Mouse (Mus musculus): Measurements from ENCODE around the gene Abcb8. TPM values are rescaled to one million over a fixed set of nuclear protein-coding genes. Genes with fewer than 3 reads are reported as not detected.

The Abcb8 gene
- total RNA-seq, 1 experiment from 2014 or later = 7.6 TPM

DNA sequence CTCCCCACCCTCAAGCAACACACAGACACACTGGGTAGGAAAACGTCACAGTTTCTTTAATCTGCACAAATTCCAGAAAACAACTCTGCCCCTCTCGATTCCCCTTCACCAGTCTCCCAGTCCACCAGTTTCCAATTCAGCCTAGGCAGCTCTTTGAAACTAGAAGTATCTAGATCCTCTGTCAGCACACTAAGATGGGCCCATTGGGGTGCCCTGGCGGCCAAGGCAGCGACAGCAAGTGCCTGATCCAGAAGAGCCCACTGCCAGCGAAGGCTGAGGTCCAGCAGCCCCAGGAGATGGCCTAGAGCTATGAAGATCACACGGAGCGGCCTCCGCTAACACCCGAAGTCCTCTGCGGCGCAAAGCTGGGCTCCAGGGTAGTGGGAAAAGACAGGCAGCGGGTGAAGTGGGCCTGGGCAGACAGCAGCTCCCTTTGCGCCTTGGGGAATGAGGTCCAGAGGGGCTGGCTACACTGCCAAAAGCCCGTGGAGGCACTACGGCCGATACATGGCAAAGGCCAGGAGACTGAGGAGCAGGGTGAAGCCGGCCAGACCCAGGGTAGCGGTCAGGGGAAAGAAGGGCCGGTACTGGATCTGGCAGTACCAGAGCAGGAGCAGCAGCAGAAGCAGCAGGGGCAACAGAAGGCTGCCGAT is 52.1 kb downstream of the Abcb8 start:
- ATAC-seq (replicated peaks; ENCODE audit: insufficient number of reproducible peaks, low FRiP score, low TSS enrichment, poor library complexity, severe bottlenecking) = no peak

DNA sequence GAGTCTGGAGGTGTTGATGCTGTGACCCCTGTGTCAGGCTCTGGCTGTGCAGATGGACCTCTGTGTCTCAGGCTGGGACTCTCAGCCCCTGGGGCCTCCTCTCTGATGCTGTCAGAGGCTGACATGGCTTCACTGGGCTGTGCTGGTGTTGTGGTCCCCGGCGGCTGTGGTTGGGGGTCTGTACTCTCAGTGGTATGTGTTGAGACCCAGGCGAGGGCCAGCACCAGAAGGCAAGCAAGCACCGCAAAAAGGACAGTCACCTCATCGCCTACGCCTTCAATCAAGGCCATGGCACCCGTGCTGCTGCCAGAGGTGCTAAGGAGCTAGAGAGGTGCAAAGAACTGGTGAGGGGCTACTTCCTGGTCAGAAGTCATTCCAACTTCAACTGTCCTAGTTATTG is 53.2 kb downstream of the Abcb8 start:
- no peak for ATAC-seq (replicated peaks; ENCODE audit: insufficient number of reproducible peaks, low FRiP score, low TSS enrichment, poor library complexity, severe bottlenecking)

DNA sequence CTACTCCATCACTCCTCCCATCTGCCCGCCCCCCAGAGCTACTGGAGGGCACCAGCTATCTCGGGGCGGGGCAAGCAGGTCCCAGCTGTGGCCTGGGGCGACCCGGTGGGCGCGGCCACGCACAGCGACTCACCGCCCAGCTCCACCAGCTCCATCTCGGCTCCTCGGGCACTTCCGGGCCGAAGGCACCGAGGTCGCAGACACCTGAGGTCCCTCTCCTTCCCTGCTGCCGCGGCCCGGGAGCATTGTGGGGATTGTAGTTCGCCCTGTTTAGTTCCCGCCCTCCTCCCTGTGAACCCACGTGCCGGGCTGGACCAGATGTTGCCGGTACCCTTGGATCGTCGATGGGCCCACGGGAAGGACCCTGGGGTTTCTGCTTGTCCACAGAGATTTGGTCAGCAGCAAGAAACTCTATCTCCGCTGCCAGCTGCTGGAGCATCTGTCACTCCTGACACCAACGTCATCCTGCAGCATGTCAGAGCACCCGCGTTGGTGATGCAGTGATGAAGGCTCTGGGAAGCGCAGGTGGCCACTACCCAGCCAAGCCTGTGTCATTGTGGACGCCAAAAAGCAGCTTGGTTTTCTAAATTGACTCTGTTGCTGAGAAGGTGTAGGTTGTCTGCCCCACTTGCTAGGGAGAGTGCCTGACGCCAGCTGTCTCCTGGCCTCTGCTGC is 54.3 kb downstream of the Abcb8 start, which contains the start of gene Tmub1:
Gene Tmub1 (minus strand): TSS at position 231 of the 675 bp plus-strand sequence.
- peak; percentile 54 for ATAC-seq (replicated peaks; ENCODE audit: insufficient number of reproducible peaks, low FRiP score, low TSS enrichment, poor library complexity, severe bottlenecking)

DNA sequence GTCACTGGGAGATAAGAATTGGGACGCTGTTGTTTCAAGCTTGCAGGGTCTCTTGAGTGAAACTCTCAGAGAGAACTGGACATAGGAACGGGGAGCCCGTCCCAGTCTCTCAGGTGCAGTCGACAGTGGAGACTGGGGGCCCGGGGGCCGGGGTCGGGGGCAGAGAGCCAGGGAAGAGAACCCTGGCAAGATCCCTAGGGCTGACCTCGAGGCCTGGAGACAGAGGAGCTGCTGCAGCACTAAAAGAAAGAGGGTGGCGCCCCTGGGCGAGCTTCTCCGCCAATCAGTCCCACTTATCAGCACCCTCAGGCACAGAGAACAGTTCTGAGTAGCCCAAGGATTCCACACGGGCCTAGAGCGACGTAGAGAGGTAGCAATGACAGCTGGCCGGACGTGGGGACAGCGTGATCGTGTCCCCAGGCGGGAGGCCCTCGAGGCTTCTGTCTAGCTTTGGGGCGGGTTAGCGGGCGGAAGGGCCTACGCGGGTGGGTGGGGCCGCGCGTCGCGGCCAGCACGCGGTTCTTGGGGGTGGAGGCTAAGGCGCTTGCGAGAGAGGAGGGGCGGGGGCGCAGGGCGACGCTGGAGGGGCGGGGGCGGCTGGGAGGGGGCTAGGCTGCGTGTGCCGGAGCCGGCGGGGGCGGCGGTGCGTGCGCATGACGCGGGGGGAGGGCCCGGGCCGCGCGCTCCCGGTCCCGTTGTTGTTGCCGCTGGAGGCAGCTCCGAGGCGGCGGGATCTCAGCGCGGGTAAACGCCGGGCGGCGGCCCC is 58.0 kb downstream of the Abcb8 start:
- peak; percentile 65 for ATAC-seq (replicated peaks; ENCODE audit: insufficient number of reproducible peaks, low FRiP score, low TSS enrichment, poor library complexity, severe bottlenecking)

DNA sequence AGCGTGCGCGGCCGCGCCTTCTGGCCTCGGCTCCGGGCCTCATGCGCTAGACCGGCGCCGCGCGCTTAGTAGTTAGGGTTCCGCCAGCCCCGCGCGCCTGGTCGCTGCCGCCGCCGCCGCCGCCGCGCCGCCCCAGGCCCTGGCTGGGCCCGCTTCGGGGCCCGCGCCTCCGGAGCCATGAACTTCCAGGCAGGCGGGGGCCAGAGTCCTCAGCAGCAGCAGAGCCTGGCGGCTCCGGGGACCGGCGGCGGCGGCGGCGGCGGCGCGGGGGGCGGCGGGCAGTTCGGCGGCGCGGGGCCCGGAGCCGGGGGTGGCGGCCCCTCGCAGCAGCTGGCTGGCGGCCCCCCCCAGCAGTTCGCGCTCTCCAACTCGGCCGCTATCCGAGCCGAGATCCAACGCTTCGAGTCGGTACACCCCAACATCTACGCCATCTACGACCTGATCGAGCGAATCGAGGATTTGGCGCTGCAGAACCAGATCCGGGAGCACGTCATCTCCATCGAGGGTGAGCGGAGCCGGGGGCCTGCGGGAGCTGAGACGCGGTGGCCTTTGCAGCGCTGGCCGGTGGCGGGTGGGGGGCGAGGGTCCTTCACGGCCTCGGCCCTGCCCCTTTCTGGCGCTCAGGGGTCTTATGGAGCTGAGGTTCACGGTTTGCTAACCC is 58.7 kb downstream of the Abcb8 start, which contains the start of gene Agap3:
Gene Agap3 (plus strand): TSS at position 148 of the 661 bp plus-strand sequence.
- ATAC-seq (replicated peaks; ENCODE audit: insufficient number of reproducible peaks, low FRiP score, low TSS enrichment, poor library complexity, severe bottlenecking) = no peak

DNA sequence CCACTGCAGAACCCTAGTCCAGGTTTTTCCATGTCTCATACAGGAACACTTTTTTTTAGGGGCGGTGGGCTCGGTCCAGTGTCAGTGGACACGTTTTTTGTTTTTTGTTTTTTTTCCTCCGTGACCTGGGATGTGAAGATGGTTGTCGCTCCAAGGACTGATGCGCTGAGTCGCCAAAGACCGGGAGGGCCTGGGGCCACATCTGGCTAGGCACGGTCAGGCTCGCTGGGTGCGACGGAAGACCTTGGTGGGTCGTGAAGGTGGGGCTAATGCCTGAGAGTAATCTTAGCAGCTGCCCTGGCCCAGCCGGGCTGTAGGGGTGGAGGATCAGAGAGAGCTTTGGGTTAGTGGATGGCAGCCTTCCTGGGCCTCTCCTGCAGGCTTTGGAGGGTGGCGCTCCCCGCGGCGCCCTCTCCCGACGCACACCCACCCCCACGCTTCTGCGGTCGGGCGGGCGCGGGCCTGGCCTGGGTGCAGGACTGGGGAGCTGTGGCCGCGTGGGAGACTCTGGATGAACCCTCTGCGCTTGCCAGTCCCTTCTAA is 59.3 kb downstream of the Abcb8 start:
- ATAC-seq (replicated peaks; ENCODE audit: insufficient number of reproducible peaks, low FRiP score, low TSS enrichment, poor library complexity, severe bottlenecking) = no peak

DNA sequence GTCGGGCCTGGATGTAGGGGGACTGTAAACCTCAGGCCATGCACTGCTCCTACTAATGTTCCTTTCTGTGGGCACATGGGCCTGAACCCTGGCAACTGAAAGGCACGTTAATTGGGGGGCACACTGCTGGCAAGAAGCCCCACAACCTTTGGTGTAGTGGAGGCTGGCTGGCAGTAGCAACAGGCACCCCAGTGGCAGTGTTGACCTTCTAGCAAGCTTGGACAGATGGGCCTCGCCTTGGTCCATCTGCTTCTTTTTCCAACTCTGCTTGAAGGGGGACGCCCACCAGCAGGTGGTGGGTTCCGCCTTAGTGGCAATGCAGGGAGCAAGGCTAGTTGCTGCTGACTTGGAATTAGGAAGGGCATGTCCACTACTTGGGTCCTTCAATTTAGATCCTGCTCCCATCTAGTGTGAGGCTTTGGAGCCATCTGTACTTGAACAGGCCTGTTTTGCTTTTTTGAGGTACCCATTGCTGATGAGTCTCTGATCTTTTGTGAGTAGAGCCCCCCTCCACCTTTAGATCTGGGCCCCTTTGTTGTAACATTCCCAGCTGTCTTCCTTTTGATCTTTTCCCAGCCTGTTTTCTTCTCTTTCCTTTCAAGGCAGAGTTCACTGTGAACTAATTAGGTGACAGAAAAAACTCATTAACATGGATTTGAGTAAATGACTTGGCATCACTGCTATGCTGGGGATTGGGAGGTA is 60.0 kb downstream of the Abcb8 start:
- no peak for ATAC-seq (replicated peaks; ENCODE audit: insufficient number of reproducible peaks, low FRiP score, low TSS enrichment, poor library complexity, severe bottlenecking)

DNA sequence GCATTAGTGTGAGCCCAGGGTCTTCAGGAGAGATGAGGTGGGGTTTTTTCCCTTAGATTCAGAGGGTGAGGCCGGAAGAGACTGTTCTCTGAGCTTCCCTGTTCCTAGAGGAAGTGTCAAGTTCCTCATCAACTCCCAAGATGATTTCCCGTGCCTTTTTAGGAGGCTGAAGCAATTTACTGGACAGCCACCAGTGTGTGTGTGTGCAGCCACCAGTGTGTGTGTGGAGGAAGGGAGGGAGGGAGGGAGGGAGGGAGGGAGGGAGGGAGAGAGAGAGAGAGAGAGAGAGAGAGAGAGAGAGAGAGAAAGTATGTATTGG is 60.5 kb downstream of the Abcb8 start:
- ATAC-seq (replicated peaks; ENCODE audit: insufficient number of reproducible peaks, low FRiP score, low TSS enrichment, poor library complexity, severe bottlenecking) = no peak

DNA sequence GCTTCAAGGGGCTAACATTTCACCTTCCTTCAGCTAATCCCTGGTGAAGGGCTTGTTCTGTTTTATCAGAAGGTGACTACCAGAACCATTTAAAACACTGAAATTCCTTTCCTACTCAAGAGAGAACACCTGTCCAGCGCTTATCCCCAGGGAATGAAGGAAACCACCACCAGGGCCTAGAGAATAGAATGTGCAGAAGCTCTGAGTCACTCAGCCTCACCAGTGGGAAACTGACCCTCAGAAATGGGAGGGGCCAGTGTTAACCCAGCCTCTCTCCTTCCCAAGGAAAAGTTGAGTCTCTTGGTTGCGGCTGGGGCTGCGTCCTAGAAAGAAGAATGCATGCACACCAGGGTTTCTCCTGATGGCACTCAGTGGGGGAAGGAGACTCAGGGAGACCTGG is 61.6 kb downstream of the Abcb8 start:
- no peak for ATAC-seq (replicated peaks; ENCODE audit: insufficient number of reproducible peaks, low FRiP score, low TSS enrichment, poor library complexity, severe bottlenecking)

DNA sequence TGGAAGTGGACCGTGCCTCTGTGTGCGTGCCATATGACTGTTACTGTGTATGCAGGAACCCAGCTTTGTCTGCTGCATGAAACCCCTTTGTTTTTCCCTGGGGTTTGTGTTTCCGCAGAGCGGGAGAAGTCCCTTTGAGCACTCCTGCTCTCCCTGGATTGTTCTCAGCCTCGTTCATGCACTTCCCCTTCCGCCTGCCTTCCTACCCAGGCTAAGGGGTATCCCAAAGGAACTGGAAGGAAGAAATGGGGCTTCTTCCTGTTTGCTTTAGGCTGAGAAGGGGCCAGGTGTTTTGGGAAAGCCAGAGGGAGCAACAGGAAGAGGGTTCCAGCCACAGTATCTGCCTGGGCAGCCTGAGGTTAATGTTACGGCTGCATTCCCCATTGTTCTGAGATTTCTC is 62.1 kb downstream of the Abcb8 start:
- ATAC-seq (replicated peaks; ENCODE audit: insufficient number of reproducible peaks, low FRiP score, low TSS enrichment, poor library complexity, severe bottlenecking) = no peak

Other genes with a start within 250 kb of the Abcb8 start
- 3.9 to 11.1 TPM (median 5.7 TPM) in 3 replicates for gene Nupl2, start 228.7 kb upstream of the Abcb8 start, total RNA-seq (2017)
- gene Kcnh2, start 42.1 kb upstream of the Abcb8 start, total RNA-seq (2017) = 0.53 TPM in 1 of 3 replicates, not detected in the others
- gene Nos3, start 28.9 kb upstream of the Abcb8 start, total RNA-seq (2017) = 0.29 TPM in 1 of 3 replicates, not detected in the others
- 0.11 to 0.87 TPM in 2 of 3 replicates, not detected in the other for gene Atg9b, start 1.5 kb upstream of the Abcb8 start, total RNA-seq (2017)
- gene Asic3, start 19.7 kb downstream of the Abcb8 start, total RNA-seq (2017) = not detected in 3 replicates
- gene Cdk5, start 29.9 kb downstream of the Abcb8 start, total RNA-seq (2017) = 19.3 to 30.9 TPM (median 26.0 TPM) in 3 replicates
- gene Slc4a2, start 30.2 kb downstream of the Abcb8 start, total RNA-seq (2017) = 20.1 to 60.8 TPM (median 32.2 TPM) in 3 replicates
- 17.1 to 27.5 TPM (median 26.9 TPM) in 3 replicates for gene Fastk, start 51.6 kb downstream of the Abcb8 start, total RNA-seq (2017)
- 11.8 to 33.4 TPM (median 26.8 TPM) in 3 replicates for gene Tmub1, start 54.2 kb downstream of the Abcb8 start, total RNA-seq (2017)
- gene Agap3, start 58.5 kb downstream of the Abcb8 start, total RNA-seq (2017) = 30.5 to 41.8 TPM (median 34.6 TPM) in 3 replicates
- not detected in 3 replicates for gene Gbx1, start 133.5 kb downstream of the Abcb8 start, total RNA-seq (2017)
- gene Asb10, start 147.3 kb downstream of the Abcb8 start, total RNA-seq (2017) = not detected in 3 replicates
- not detected in 3 replicates for gene 4931409K22Rik, start 163.1 kb downstream of the Abcb8 start, total RNA-seq (2017)
- gene Abcf2, start 183.8 kb downstream of the Abcb8 start, total RNA-seq (2017) = 33.8 to 45.3 TPM (median 42.1 TPM) in 3 replicates
- gene Chpf2, start 193.1 kb downstream of the Abcb8 start, total RNA-seq (2017) = 13.2 to 33.8 TPM (median 15.2 TPM) in 3 replicates
- gene Smarcd3, start 230.7 kb downstream of the Abcb8 start, total RNA-seq (2017) = 1.3 to 8.1 TPM (median 3.0 TPM) in 3 replicates

All from monocyte, adult 5-6 weeks (primary cell).